ENCODE assay signal across 13 mouse cellular contexts in the genomic region with DNA sequence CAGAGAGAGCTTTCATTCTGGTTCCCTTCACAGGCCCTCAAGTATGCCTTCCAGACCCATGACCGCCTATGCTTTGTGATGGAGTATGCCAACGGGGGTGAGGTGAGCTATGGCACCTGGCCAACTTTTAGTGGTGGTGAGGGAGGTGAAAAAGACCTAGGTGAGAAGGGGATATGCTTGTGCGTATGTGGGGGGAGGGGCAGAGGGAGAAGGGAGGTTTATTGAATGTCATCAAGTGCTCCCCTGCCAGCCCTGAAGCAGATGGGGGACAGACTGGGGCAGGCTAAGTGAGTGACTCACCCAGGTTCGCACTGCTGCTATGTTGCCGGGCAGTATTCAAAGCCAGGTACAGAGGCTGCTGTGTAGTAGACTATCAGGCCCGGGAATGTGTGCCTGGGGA. TPM values are rescaled to one million over a fixed set of nuclear protein-coding genes. Genes with fewer than 3 reads are reported as not detected.
"Had no signal": no experiment of that assay in that cellular context is flagged by ENCODE, and none has a peak within 500 bp of the region (broad histone marks: within the 10 kb centered on the region; RNA-seq: fewer than 3 reads in every experiment).

No protein-coding gene starts in this region.

- ATAC-seq: liver, embryonic 12.5 days; midbrain, embryonic 16.5 days had no signal

- H3K9me3 ChIP-seq: kidney, embryonic 15.5 days; limb, embryonic 15.5 days; liver, embryonic 12.5 days; lung, embryonic 15.5 days; midbrain, embryonic 12.5 days had no signal

- H3K27me3 ChIP-seq: kidney, embryonic 15.5 days; limb, embryonic 15.5 days; liver, embryonic 12.5 days; lung, embryonic 15.5 days; midbrain, embryonic 12.5 days had no signal

- H3K27ac ChIP-seq: kidney, embryonic 15.5 days; limb, embryonic 15.5 days; liver, embryonic 12.5 days; lung, embryonic 15.5 days; midbrain, embryonic 12.5 days had no signal

- DNase-seq: kidney, postnatal 14 days; right cerebral cortex, postnatal 14 days; thymus, postnatal 36 days had no signal

- H3K9ac ChIP-seq: kidney, embryonic 15.5 days; limb, embryonic 15.5 days; liver, embryonic 12.5 days; lung, embryonic 15.5 days; midbrain, embryonic 12.5 days had no signal

- H3K4me3 ChIP-seq: kidney, embryonic 15.5 days; limb, embryonic 15.5 days; liver, embryonic 12.5 days; lung, embryonic 15.5 days; midbrain, embryonic 12.5 days had no signal

- H3K4me1 ChIP-seq: kidney, embryonic 15.5 days; limb, embryonic 15.5 days; liver, embryonic 12.5 days; lung, embryonic 15.5 days; midbrain, embryonic 12.5 days had no signal

- H3K4me2 ChIP-seq: kidney, embryonic 15.5 days; limb, embryonic 15.5 days; liver, embryonic 12.5 days; lung, embryonic 15.5 days; midbrain, embryonic 12.5 days had no signal

RNA-seq across cellular contexts. Expression of a gene that starts 20.5 kb away (rescaled TPM):
- total RNA-seq: megakaryocyte-erythroid progenitor cell, adult 5-6 weeks had no signal
- polyA plus RNA-seq: liver, embryonic 12.5 days; liver, embryonic 16.5 days; spleen, adult 2 months; thymus, postnatal 0 days had no signal
